Mouse (Mus musculus) frontal cortex, adult 2 months (tissue): Measurements from ENCODE around the gene Neurl3. TPM values are rescaled to one million over a fixed set of nuclear protein-coding genes. Genes with fewer than 3 reads are reported as not detected.
A peak's percentile ranks its signal among the peaks of the same experiment; 100 is the strongest.

Experiments
- DNase-seq, 2 experiments: peaks; one replicate each; pipeline ENCODE4 v3.0.0; 2022; ENCODE audit warnings: low spot score in 1 of 2; ENCODE audit errors: extremely low spot score in 1 of 2
- polyA plus RNA-seq: library from polyadenylated mRNA; depleted of rRNA; stranded (reverse); fragments of >200 nt; gene quantifications from 2 replicates; pipeline ENCODE4 v1.2.3, GENCODE M21; 2012

The Neurl3 gene
- polyA plus RNA-seq, 1 experiment, result 1.1 TPM

GRCm38 (mm10) chr1:36299126-36299525, 24.6 kb upstream of the Neurl3 start:
- no peak for DNase-seq

GRCm38 (mm10) chr1:36298107-36298506, 23.6 kb upstream of the Neurl3 start:
- no peak for DNase-seq

GRCm38 (mm10) chr1:36296466-36297149, 22.1 kb upstream of the Neurl3 start:
- no peak for DNase-seq

- no peak for DNase-seq
Measured at GRCm38 (mm10) chr1:36294402-36294801, 19.9 kb upstream of the Neurl3 start.

GRCm38 (mm10) chr1:36293470-36293869, 19.0 kb upstream of the Neurl3 start:
- DNase-seq, result no peak

GRCm38 (mm10) chr1:36281849-36282248, 7.4 kb upstream of the Neurl3 start:
- no peak for DNase-seq

- DNase-seq, result no peak
Measured at GRCm38 (mm10) chr1:36280938-36281337, 6.5 kb upstream of the Neurl3 start.

- DNase-seq, result peak in 1 of 2 experiments; percentile 91
Measured at GRCm38 (mm10) chr1:36279202-36279601, 4.7 kb upstream of the Neurl3 start.

- peak in 1 of 2 experiments; percentile 82 for DNase-seq
Measured at GRCm38 (mm10) chr1:36277267-36278060, 3.0 kb upstream of the Neurl3 start.

- DNase-seq, result no peak
Measured at GRCm38 (mm10) chr1:36275635-36276389, 1.3 kb upstream of the Neurl3 start.

- no peak for DNase-seq
Measured at GRCm38 (mm10) chr1:36273288-36273687, 1.2 kb downstream of the Neurl3 start.

GRCm38 (mm10) chr1:36272546-36272945, 1.9 kb downstream of the Neurl3 start:
- DNase-seq, result no peak

GRCm38 (mm10) chr1:36271516-36272230, 2.8 kb downstream of the Neurl3 start:
- DNase-seq, result no peak

GRCm38 (mm10) chr1:36270666-36271065, 3.8 kb downstream of the Neurl3 start:
- no peak for DNase-seq

- no peak for DNase-seq
Measured at GRCm38 (mm10) chr1:36269121-36269795, 5.2 kb downstream of the Neurl3 start.

GRCm38 (mm10) chr1:36267595-36267994, 6.9 kb downstream of the Neurl3 start:
- DNase-seq, result no peak

GRCm38 (mm10) chr1:36266293-36266692, 8.2 kb downstream of the Neurl3 start:
- no peak for DNase-seq

GRCm38 (mm10) chr1:36263833-36264488, 10.5 kb downstream of the Neurl3 start:
- DNase-seq, result peak in 1 of 2 experiments; percentile 18

- no peak for DNase-seq
Measured at GRCm38 (mm10) chr1:36261708-36262504, 12.6 kb downstream of the Neurl3 start.
